Mouse (Mus musculus) heart, postnatal 0 days (tissue): ENCODE measurements at regions not wholly inside any gene's neighbourhood (a gene's known extent, or its start where the extent isn't known, plus 50 kb on each side); places are given as distances from the start of the nearest gene placed in this dataset.

ENCODE experiments used
- CTCF ChIP-seq: IDR thresholded peaks from 2 replicates; pipeline ENCODE4 v1.5.1; 2016; ENCODE audit warnings: antibody characterized with exemption, control low read depth, low read depth
- EP300 ChIP-seq: IDR thresholded peaks from 2 replicates; pipeline ENCODE4 v1.6.1; 2016; ENCODE audit warnings: antibody characterized with exemption, low read depth

DNA sequence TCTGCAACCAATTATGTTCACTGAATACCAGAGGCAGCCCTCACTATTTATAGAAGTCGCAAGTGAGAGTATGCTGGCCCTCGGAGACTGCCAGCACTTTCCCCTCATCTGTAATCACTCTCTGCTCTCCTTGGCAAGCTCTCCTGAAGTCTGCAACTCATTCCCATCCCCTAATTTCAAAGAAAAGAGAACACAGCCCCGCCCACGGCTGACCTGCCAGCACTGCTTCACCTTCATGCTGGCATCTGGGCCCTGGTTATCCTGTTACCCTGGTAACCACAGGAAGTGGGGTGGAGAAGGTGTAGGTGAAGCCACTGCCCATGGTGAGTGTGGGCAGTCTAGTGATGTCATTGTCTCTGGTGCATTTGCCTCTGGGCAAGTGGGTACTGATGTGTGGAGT, 77.5 kb upstream of the Intu start:
- TF ChIP-seq CTCF (no peak), EP300 (no peak)
